Mouse (Mus musculus) C2C12 (cell line): ENCODE data around the gene 1700001O22Rik.

Experiments
- CTCF ChIP-seq: IDR thresholded peaks from one replicate; pipeline ENCODE4 v1.5.1; 2011; ENCODE audit not compliant: control insufficient read depth, insufficient read depth, insufficient read length
- MYOD1 ChIP-seq: IDR thresholded peaks from one replicate; pipeline ENCODE4 v1.6.1; 2011; ENCODE audit warnings: low read depth; ENCODE audit not compliant: control insufficient read depth, insufficient read length
- USF1 ChIP-seq: IDR thresholded peaks from one replicate; pipeline ENCODE4 v1.6.1; 2011; ENCODE audit warnings: low read depth, mild to moderate bottlenecking, control low read depth, moderate library complexity

GRCm38 (mm10) chr2:30819873-30820272, 16.4 kb upstream of the 1700001O22Rik start:
- no peak for TF ChIP-seq USF1
- no peak for TF ChIP-seq MYOD1
- no peak for TF ChIP-seq CTCF
